Mouse (Mus musculus) heart, embryonic 10.5 days (tissue): ENCODE measurements at regions not wholly inside any gene's neighbourhood (a gene's known extent, or its start where the extent isn't known, plus 50 kb on each side); places are given as distances from the start of the nearest gene placed in this dataset.

ENCODE experiments used
- DNase-seq: peaks from one replicate; pipeline ENCODE4 v3.0.0-alpha.2; 2017; ENCODE audit warnings: low spot score
- H3K27ac ChIP-seq: fragments of 300-500 bp; sonication (generic); 2 replicates; pipeline ENCODE4 v1.5.1; 2016; ENCODE audit warnings: mild to moderate bottlenecking
- H3K27me3 ChIP-seq: fragments of 300-500 bp; sonication (generic); 2 replicates; pipeline ENCODE4 v1.6.1; 2016; ENCODE audit warnings: mild to moderate bottlenecking; ENCODE audit not compliant: poor library complexity, insufficient read depth, severe bottlenecking
- H3K36me3 ChIP-seq: fragments of 300-500 bp; sonication (generic); 2 replicates; pipeline ENCODE4 v1.6.1; 2016; ENCODE audit warnings: mild to moderate bottlenecking, moderate library complexity
- H3K4me1 ChIP-seq: fragments of 300-500 bp; sonication (generic); 2 replicates; pipeline ENCODE4 v1.6.1; 2016; ENCODE audit warnings: mild to moderate bottlenecking
- H3K4me3 ChIP-seq: fragments of 300-500 bp; sonication (generic); 2 replicates; pipeline ENCODE4 v1.5.1; 2016; ENCODE audit warnings: mild to moderate bottlenecking, moderate library complexity
- H3K9me3 ChIP-seq: fragments of 300-500 bp; sonication (generic); 2 replicates; pipeline ENCODE4 v1.6.1; 2016; ENCODE audit warnings: mild to moderate bottlenecking, moderate library complexity
- WGBS: fragments of 180-500 bp; shearing (Covaris S2); methylation state at CpG from one replicate; pipeline ENCODE4 v1.1.7; 2016; 5-methylcytosine and 5-hydroxymethylcytosine counted together

DNA sequence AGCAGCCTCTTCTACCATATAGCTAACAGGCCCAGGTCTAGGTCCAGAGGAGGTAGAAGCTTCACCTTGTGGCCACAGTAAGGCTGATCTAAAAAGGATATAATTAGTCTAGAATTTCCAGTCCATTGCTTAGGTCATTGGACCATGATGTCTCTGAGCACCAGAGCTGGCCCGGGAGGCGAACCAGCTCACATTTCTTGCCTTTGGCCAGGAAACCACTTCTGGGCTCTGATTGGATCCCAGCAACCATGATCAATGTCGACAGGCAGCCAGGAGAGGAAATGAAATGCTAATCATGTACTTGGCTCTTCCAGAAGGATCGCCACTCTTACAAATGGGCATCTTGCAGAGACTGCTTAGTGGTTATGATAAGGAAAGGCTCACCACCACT is 99.5 kb upstream of the Nrbf2 start:
- Histone ChIP-seq H3K4me3 (no peak overlapping the region), H3K36me3 (no peaks in the 10 kb centered on the region), H3K27me3 (no peaks in the 10 kb centered on the region), H3K4me1 (no peaks in the 10 kb centered on the region), H3K9me3 (no peaks in the 10 kb centered on the region), H3K27ac (no peak overlapping the region)
- WGBS: 67% methylated on average over 4 of the region's 4 CpGs
- DNase-seq: no peak

GRCm38 (mm10) chr10:67385966-67386365 is 100.9 kb upstream of the Nrbf2 start:
- Histone ChIP-seq H3K36me3 (no peaks in the 10 kb centered on the region), H3K27me3 (no peaks in the 10 kb centered on the region), H3K4me3 (no peak overlapping the region), H3K9me3 (no peaks in the 10 kb centered on the region), H3K27ac (no peak overlapping the region), H3K4me1 (no peaks in the 10 kb centered on the region)
- DNase-seq: no peak
- WGBS: 86% methylated on average over 5 of the region's 5 CpGs

DNA sequence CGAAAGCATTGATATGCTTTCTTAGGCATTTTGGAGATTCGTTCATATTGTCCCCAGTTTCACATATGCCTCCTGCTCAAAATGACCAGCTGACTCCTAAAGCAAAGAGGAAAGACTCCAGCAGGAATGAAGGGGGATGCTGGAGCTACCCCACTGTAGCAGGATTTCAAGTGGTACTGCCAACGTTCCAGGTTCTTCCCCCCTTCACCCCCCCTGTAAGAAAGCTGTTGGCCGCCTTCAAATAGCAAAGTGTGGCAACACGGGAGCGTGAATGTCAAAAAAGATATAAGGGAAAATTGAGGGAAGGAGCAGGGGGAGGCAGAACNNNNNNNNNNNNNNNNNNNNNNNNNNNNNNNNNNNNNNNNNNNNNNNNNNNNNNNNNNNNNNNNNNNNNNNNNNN is 103.7 kb upstream of the Nrbf2 start:
- Histone ChIP-seq H3K4me1 (no peaks in the 10 kb centered on the region), H3K4me3 (no peak overlapping the region), H3K27me3 (0 out of 2 replicates have a peak, but pooled peaks cover 4% of the 10 kb centered on the region), H3K9me3 (no peaks in the 10 kb centered on the region), H3K36me3 (no peaks in the 10 kb centered on the region), H3K27ac (no peak overlapping the region)
- WGBS: 65% methylated on average over 6 of the region's 6 CpGs
- no peak for DNase-seq

- Histone ChIP-seq H3K4me1 (no peaks in the 10 kb centered on the region), H3K9me3 (no peaks in the 10 kb centered on the region), H3K27me3 (no peaks in the 10 kb centered on the region), H3K4me3 (no peak overlapping the region), H3K36me3 (no peaks in the 10 kb centered on the region), H3K27ac (no peak overlapping the region)
- DNase-seq: no peak
- WGBS: 54% methylated on average over 5 of the region's 5 CpGs
Observed at GRCm38 (mm10) chr10:67400434-67400833, 115.3 kb upstream of the Nrbf2 start.

DNA sequence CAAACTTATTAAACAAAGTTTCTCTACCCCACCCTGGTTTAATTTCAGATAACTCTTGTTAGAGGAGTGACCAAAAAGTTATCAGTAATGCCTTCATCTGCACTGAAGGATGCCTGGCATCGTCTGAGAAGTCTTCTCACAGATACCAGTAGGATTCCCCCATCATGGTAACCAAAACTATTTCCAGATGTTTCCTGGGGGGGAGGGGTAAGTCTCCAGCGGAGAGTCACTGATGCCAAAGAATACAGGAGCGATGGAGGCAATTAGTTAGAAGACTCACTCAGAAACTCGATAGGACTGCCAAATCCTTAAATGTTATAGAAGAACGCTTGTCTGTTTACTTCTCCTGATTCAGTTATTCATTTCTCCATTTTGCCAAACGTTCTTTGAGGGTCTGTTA is 116.3 kb upstream of the Nrbf2 start:
- Histone ChIP-seq H3K27me3 (no peaks in the 10 kb centered on the region), H3K4me3 (no peak overlapping the region), H3K9me3 (no peaks in the 10 kb centered on the region), H3K27ac (no peak overlapping the region), H3K36me3 (no peaks in the 10 kb centered on the region), H3K4me1 (no peaks in the 10 kb centered on the region)
- WGBS: 47% methylated on average over 6 of the region's 6 CpGs
- no peak for DNase-seq

DNA sequence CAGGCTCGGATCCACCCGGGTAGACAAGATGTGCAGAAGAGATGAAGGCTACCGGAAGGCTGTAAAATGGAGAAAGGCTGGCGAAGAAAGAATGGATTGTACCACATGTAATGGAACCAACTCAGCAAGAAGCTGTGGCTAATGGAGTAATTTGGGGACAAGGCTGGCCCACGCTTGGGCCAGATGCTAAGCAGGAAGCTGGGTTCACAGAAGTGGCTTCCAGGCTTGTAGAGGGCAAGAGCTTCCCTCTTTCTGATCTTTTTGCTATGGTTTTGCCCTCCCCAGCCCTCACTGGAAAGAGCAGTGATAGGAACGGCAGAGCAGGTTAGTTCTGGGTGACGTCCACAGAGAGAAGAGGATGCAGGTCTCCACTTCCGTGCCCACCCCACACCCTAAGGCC is 117.7 kb upstream of the Egr2 start:
- H3K4me3 ChIP-seq: no peak overlapping the region

DNA sequence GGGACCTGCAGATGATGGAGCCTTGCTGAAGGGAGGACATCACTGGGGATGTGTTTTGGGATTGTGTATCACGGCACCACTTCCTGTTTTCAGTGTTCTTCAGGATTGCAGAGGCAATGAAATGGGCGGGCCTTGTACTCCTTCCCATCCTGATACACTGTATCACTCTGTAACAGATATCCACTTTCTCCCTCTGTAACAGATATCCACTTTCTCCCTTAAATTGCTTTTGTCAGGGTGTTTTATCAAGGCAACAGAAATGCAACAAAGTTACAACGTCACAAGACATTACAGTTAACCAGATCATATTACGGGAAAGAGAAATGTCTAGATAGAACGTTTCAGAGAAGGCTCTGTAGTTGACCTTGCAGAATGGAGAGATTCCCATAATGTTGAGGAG is 114.5 kb upstream of the Egr2 start:
- no peaks in the 10 kb centered on the region for H3K4me1 ChIP-seq
- no peak for DNase-seq
- no peak overlapping the region for H3K4me3 ChIP-seq
- H3K9me3 ChIP-seq: no peaks in the 10 kb centered on the region
- WGBS: 71% methylated on average over 5 of the region's 5 CpGs
- H3K36me3 ChIP-seq: no peaks in the 10 kb centered on the region
- H3K27ac ChIP-seq: no peak overlapping the region
- no peaks in the 10 kb centered on the region for H3K27me3 ChIP-seq

More for the DNA sequence above, 117.7 kb upstream of the Egr2 start:
- Histone ChIP-seq H3K27me3 (no peaks in the 10 kb centered on the region), H3K27ac (no peak overlapping the region), H3K4me1 (no peaks in the 10 kb centered on the region), H3K36me3 (no peaks in the 10 kb centered on the region), H3K9me3 (no peaks in the 10 kb centered on the region)
- WGBS: 80% methylated on average over 8 of the region's 8 CpGs
- no peak for DNase-seq

- Histone ChIP-seq H3K27me3 (no peaks in the 10 kb centered on the region), H3K4me1 (no peaks in the 10 kb centered on the region), H3K36me3 (no peaks in the 10 kb centered on the region), H3K4me3 (no peak overlapping the region), H3K27ac (no peak overlapping the region), H3K9me3 (no peaks in the 10 kb centered on the region)
- no peak for DNase-seq
- 90% methylated on average over 6 of the region's 6 CpGs for WGBS
Observed at GRCm38 (mm10) chr10:67425407-67425806, 109.9 kb upstream of the Egr2 start.

DNA sequence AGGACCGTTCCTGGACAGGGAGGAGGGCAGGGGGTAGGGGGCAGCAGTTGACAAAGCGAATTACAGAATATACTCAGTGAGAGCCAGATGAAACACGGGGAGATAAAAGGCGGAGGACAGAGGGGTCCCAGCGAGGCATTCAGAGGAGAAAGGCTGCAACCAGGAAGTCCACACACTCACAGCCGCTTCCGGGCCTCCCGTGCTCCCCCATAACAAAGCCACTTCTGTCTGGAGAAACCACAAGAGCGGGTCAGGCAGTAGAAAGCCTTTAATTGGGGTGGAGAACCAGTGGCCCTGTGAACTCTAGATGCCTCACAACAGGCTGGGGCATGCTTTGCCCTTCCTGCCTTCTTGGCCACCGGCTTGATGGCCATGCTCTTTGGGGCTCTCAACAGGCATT is 108.1 kb upstream of the Egr2 start:
- Histone ChIP-seq H3K4me3 (no peak overlapping the region), H3K36me3 (no peaks in the 10 kb centered on the region), H3K4me1 (no peaks in the 10 kb centered on the region), H3K27me3 (no peaks in the 10 kb centered on the region), H3K9me3 (no peaks in the 10 kb centered on the region), H3K27ac (no peak overlapping the region)
- 51% methylated on average over 10 of the region's 10 CpGs for WGBS
- DNase-seq: no peak

DNA sequence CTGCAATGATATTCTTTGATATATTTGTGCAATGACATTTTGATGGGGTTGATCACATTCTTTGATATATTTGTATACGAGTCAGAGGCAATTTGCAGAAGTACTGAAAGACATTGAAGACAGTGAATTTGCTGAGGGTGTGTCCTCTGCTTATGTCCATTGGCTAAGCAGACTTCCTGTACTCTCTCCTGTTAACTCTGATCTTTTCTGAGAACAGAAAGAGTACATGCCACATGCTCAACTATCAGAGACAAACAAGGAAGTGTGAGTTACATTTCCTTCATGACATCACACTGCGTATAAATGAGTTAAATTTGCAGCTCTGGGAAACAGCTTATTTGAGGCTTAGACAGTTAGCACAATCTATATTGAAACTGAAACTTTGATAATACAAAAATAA is 104.5 kb upstream of the Egr2 start:
- Histone ChIP-seq H3K4me3 (no peak overlapping the region), H3K4me1 (no peaks in the 10 kb centered on the region), H3K27me3 (no peaks in the 10 kb centered on the region), H3K36me3 (no peaks in the 10 kb centered on the region), H3K9me3 (no peaks in the 10 kb centered on the region), H3K27ac (no peak overlapping the region)
- DNase-seq: no peak
- 80% methylated on average over 2 of the region's 2 CpGs for WGBS

- Histone ChIP-seq H3K4me1 (no peaks in the 10 kb centered on the region), H3K9me3 (no peaks in the 10 kb centered on the region), H3K36me3 (no peaks in the 10 kb centered on the region), H3K4me3 (no peak overlapping the region), H3K27me3 (no peaks in the 10 kb centered on the region), H3K27ac (no peak overlapping the region)
- 85% methylated on average over 15 of the region's 15 CpGs for WGBS
- no peak for DNase-seq
Observed at GRCm38 (mm10) chr10:67439042-67439635, 96.1 kb upstream of the Egr2 start.

GRCm38 (mm10) chr10:67439844-67440243 is 95.4 kb upstream of the Egr2 start:
- no peak for DNase-seq
- WGBS: 90% methylated on average over 5 of the region's 5 CpGs
- no peak overlapping the region for H3K4me3 ChIP-seq
- no peak overlapping the region for H3K27ac ChIP-seq
- H3K27me3 ChIP-seq: no peaks in the 10 kb centered on the region
- no peaks in the 10 kb centered on the region for H3K9me3 ChIP-seq
- H3K4me1 ChIP-seq: no peaks in the 10 kb centered on the region
- no peaks in the 10 kb centered on the region for H3K36me3 ChIP-seq

GRCm38 (mm10) chr10:67441243-67441642 is 94.0 kb upstream of the Egr2 start:
- WGBS: 60% methylated on average over 7 of the region's 7 CpGs
- no peak for DNase-seq
- H3K4me1 ChIP-seq: no peaks in the 10 kb centered on the region

DNA sequence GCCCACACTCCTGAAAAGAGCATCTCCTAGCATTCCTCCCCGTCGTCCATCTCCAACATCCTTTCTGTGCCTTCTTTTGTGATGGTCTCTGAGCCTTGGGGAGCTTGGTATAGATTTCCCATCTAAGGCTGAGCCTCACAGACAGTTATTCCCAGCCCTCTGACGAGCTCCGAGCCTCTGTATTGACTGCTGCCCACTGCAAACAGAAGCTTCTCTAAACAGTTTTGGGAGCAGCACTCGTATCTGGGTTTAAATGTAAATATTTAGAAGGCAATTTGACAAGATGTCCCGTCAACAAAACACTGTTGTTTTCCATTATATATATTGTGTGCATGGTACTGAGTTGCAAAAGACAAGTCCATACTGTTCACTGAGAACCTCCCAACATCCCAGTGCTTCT is 86.4 kb upstream of the Egr2 start:
- no peak overlapping the region for H3K4me3 ChIP-seq
- no peaks in the 10 kb centered on the region for H3K36me3 ChIP-seq
- no peak overlapping the region for H3K27ac ChIP-seq
- no peak for DNase-seq
- WGBS: 82% methylated on average over 6 of the region's 6 CpGs
- H3K9me3 ChIP-seq: peaks cover 3% of the 10 kb centered on the region; the same call in 1 of the 2 replicates
- no peaks in the 10 kb centered on the region for H3K4me1 ChIP-seq
- no peaks in the 10 kb centered on the region for H3K27me3 ChIP-seq

More at GRCm38 (mm10) chr10:67441243-67441642, 94.0 kb upstream of the Egr2 start:
- no peak overlapping the region for H3K27ac ChIP-seq
- H3K36me3 ChIP-seq: no peaks in the 10 kb centered on the region
- H3K27me3 ChIP-seq: no peaks in the 10 kb centered on the region
- no peaks in the 10 kb centered on the region for H3K9me3 ChIP-seq
- no peak overlapping the region for H3K4me3 ChIP-seq
